Mouse (Mus musculus) forebrain, embryonic 13.5 days (tissue): Measurements from ENCODE around the gene Galnt15. TPM values are rescaled to one million over a fixed set of nuclear protein-coding genes. Genes with fewer than 3 reads are reported as not detected.
A peak's percentile ranks its signal among the peaks of the same experiment; 100 is the strongest.

ENCODE experiments used
- ATAC-seq: fragments of 200-750 bp; cut with Nextera tagmentation; 2 replicates; pipeline ENCODE4 v1.8.0; 2017
- H3K27ac ChIP-seq: fragments of 300-500 bp; sonication (generic); 2 replicates; pipeline ENCODE4 v1.5.1; 2015; ENCODE audit warnings: inconsistent platforms, mild to moderate bottlenecking, moderate library complexity
- H3K27me3 ChIP-seq: fragments of 300-500 bp; sonication (generic); 2 replicates; pipeline ENCODE4 v1.6.1; 2015; ENCODE audit warnings: mild to moderate bottlenecking, inconsistent platforms
- H3K36me3 ChIP-seq: fragments of 300-500 bp; sonication (generic); 2 replicates; pipeline ENCODE4 v1.6.1; 2015; ENCODE audit warnings: mild to moderate bottlenecking, inconsistent platforms; ENCODE audit not compliant: poor library complexity, severe bottlenecking
- H3K4me1 ChIP-seq: fragments of 300-500 bp; sonication (generic); 2 replicates; pipeline ENCODE4 v1.6.1; 2015; ENCODE audit warnings: inconsistent platforms
- H3K4me2 ChIP-seq: fragments of 300-500 bp; sonication (generic); 2 replicates; pipeline ENCODE4 v1.6.1; 2015; ENCODE audit warnings: inconsistent platforms, mild to moderate bottlenecking, moderate library complexity
- H3K4me3 ChIP-seq: fragments of 300-500 bp; sonication (generic); 2 replicates; pipeline ENCODE4 v1.5.1; 2015; ENCODE audit warnings: mild to moderate bottlenecking, inconsistent platforms
- H3K9ac ChIP-seq: fragments of 300-500 bp; sonication (generic); 2 replicates; pipeline ENCODE4 v1.6.1; 2015; ENCODE audit warnings: mild to moderate bottlenecking, inconsistent platforms
- H3K9me3 ChIP-seq: fragments of 300-500 bp; sonication (generic); replicated peaks from 2 replicates; pipeline ENCODE4 v1.6.1; 2016; ENCODE audit warnings: inconsistent platforms
- WGBS: fragments of 180-500 bp; shearing (Covaris S2); methylation state at CpG from one replicate; pipeline ENCODE4 v1.1.7; 2015; 5-methylcytosine and 5-hydroxymethylcytosine counted together
- polyA plus RNA-seq: library from polyadenylated mRNA; unstranded; fragments of >200 nt; fragmentation: Nextera tagmentation; extraction: Ambion mirVana; gene quantifications from 2 replicates; pipeline ENCODE4 v1.2.1, GENCODE M21; 2015

Galnt15 gene
- 0.10 and 0.19 TPM in 2 replicates for polyA plus RNA-seq

- no peaks in the 10 kb centered on the region for H3K36me3 ChIP-seq
- no peak within 1 kb of the TSS for H3K9ac ChIP-seq
- peak; percentile 68 for ATAC-seq
- H3K9me3 ChIP-seq: no peaks in the 10 kb centered on the region
- peak within 1 kb of the TSS; percentile 34 for H3K4me2 ChIP-seq
- H3K27me3 ChIP-seq: no peaks in the 10 kb centered on the region
- H3K4me1 ChIP-seq: peaks cover 15% of the 10 kb centered on the region
- peak within 1 kb of the TSS; percentile 40 for H3K27ac ChIP-seq
- H3K4me3 ChIP-seq: no peak within 1 kb of the TSS
- WGBS: 20% methylated on average over 9 of the region's 9 CpGs
Observed at GRCm38 (mm10) chr14:32028681-32029091, at the start of gene Galnt15. Gene Galnt15 (plus strand): TSS chr14:32028989.

DNA sequence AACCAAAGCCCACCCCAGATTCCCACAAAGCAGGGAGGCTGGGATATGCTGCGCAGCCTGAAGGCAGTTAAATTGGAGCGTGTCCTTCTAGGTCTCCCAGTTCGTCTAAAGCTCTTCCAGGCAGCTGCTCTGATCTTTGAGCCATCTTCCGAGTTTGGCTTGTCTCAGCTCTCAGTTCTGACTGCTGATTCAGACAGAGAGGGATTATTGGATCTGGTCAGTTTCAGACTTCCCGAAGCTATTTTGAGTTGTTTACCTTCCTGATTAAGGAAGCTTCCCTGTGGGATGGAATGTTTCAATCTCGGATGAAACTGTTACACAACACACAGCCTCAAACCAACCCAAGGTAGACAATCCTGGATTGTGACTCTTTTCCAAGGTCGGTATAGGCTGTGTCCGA lies 34.8 kb upstream of the Galnt15 start:
- no peak overlapping the region for H3K4me3 ChIP-seq
- H3K9ac ChIP-seq: no peak overlapping the region
- no peak for ATAC-seq
- H3K36me3 ChIP-seq: no peaks in the 10 kb centered on the region
- H3K4me1 ChIP-seq: no peaks in the 10 kb centered on the region
- no peaks in the 10 kb centered on the region for H3K27me3 ChIP-seq
- H3K4me2 ChIP-seq: no peak overlapping the region
- 70% methylated on average over 8 of the region's 8 CpGs for WGBS
- no peak overlapping the region for H3K27ac ChIP-seq
- no peaks in the 10 kb centered on the region for H3K9me3 ChIP-seq

DNA sequence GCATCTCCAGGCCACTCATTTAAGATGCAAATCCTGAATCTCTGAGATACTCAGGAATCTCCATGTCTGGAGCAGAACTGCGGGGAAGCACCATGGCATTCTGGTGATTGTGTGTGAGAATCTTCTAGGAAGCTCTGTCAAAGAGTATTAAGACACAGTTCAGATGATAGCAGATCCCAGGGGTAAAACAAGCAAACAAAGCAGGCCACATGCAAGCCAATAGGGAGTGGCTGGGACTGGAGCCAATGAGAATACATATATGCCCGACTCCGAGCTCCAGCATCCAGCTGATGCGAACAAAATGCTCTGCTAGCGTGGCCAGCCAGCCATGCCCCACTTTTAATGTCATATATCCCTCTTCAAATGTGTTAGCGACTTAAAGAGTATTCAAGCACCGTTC lies 27.8 kb upstream of the Galnt15 start:
- Histone ChIP-seq H3K36me3 (no peaks in the 10 kb centered on the region), H3K4me2 (no peak overlapping the region), H3K4me3 (no peak overlapping the region), H3K9me3 (no peaks in the 10 kb centered on the region), H3K9ac (no peak overlapping the region), H3K4me1 (0 out of 2 replicates have a peak, but pooled peaks cover 11% of the 10 kb centered on the region), H3K27me3 (no peaks in the 10 kb centered on the region), H3K27ac (no peak overlapping the region)
- 80% methylated on average over 7 of the region's 7 CpGs for WGBS
- no peak for ATAC-seq

DNA sequence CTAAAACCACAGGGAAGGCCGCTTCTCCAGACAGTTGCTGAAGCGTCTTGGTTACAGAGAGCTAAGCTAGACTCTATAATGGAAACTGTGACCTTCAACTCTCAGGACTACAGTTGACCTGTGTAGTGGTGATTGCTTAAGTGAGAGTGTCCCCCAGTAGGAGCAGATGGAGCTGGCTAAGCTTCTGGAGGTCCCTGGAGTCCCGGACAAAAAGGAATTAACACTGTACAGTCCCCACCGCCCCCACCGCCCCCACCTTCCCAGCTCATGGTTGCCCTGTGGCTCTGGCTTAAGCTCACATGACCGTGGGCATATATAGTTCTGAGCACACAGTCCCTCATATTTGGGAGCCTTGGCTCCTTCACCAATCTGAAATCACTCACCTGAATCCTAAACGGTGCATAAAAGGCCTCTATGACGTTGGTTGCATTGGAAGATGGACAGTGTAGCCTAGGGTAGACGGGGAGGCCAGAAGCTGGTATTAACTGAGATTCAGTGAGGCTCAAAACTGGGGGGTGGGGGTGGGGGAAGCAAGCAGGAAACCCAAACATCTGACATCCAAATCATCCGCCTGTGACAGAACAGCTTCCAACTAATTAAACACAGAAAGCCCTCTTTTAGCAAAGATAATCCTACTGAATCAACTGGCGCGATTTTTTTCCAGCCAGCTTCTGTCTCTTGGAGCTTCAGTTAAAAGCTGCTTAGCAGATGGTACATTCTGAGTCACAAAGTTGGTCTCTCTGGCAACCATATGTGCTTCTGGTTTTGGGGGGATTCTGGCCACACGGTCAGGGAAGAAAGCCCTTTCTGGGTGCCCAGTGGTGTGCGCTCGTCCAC lies 26.1 kb upstream of the Galnt15 start:
- H3K27ac ChIP-seq: peak overlapping the region; percentile 79
- no peaks in the 10 kb centered on the region for H3K36me3 ChIP-seq
- 64% methylated on average over 15 of the region's 15 CpGs for WGBS
- 0 out of 2 replicates have a peak, but pooled peaks cover 11% of the 10 kb centered on the region for H3K4me1 ChIP-seq
- no peaks in the 10 kb centered on the region for H3K27me3 ChIP-seq
- H3K4me2 ChIP-seq: no peak overlapping the region
- peak; percentile 33; the same call in 1 of the 2 replicates for ATAC-seq
- H3K4me3 ChIP-seq: no peak overlapping the region
- no peaks in the 10 kb centered on the region for H3K9me3 ChIP-seq
- no peak overlapping the region for H3K9ac ChIP-seq

- Histone ChIP-seq H3K27ac (0 out of 2 replicates have a peak overlapping the region, but pooled peaks have one; percentile 79), H3K4me2 (no peak overlapping the region), H3K36me3 (no peaks in the 10 kb centered on the region), H3K4me3 (no peak overlapping the region), H3K4me1 (0 out of 2 replicates have a peak, but pooled peaks cover 11% of the 10 kb centered on the region), H3K9me3 (no peaks in the 10 kb centered on the region), H3K27me3 (no peaks in the 10 kb centered on the region), H3K9ac (no peak overlapping the region)
- 75% methylated on average over 7 of the region's 7 CpGs for WGBS
- ATAC-seq: no peak
Observed at GRCm38 (mm10) chr14:32003904-32004596, 24.7 kb upstream of the Galnt15 start.

- H3K36me3 ChIP-seq: no peaks in the 10 kb centered on the region
- no peaks in the 10 kb centered on the region for H3K27me3 ChIP-seq
- no peak for ATAC-seq
- no peak overlapping the region for H3K9ac ChIP-seq
- H3K27ac ChIP-seq: no peak overlapping the region
- no peaks in the 10 kb centered on the region for H3K9me3 ChIP-seq
- WGBS: 88% methylated on average over 9 of the region's 9 CpGs
- H3K4me3 ChIP-seq: no peak overlapping the region
- H3K4me1 ChIP-seq: 0 out of 2 replicates have a peak, but pooled peaks cover 11% of the 10 kb centered on the region
- H3K4me2 ChIP-seq: no peak overlapping the region
Observed at GRCm38 (mm10) chr14:32005673-32006261, 23.0 kb upstream of the Galnt15 start.

GRCm38 (mm10) chr14:32007654-32008335 lies 21.0 kb upstream of the Galnt15 start:
- H3K4me2 ChIP-seq: no peak overlapping the region
- WGBS: 91% methylated on average over 4 of the region's 4 CpGs
- H3K27me3 ChIP-seq: no peaks in the 10 kb centered on the region
- ATAC-seq: no peak
- no peak overlapping the region for H3K9ac ChIP-seq
- H3K27ac ChIP-seq: no peak overlapping the region
- H3K9me3 ChIP-seq: no peaks in the 10 kb centered on the region
- 0 out of 2 replicates have a peak, but pooled peaks cover 5% of the 10 kb centered on the region for H3K4me1 ChIP-seq
- no peak overlapping the region for H3K4me3 ChIP-seq
- H3K36me3 ChIP-seq: no peaks in the 10 kb centered on the region

DNA sequence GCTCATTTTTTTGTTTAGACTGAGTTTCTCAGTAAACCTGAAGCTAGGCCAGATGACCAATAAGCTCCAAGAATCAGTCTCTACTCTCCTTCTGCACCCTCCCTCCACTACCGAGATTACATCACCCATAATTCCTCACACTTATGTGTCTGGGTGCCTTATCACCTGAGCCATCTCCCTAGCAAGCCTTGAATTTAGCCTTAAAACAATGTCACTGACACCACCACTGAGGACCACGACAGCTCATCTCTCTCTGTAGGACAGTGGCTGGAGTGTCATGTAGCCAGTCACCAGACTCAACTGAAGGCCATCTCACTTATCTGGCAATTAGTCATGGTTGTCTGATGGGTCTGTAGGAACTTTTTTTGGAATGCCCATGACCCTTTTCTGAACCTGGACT lies 19.1 kb upstream of the Galnt15 start:
- Histone ChIP-seq H3K4me2 (no peak overlapping the region), H3K27ac (no peak overlapping the region), H3K4me3 (no peak overlapping the region), H3K36me3 (no peaks in the 10 kb centered on the region), H3K9ac (no peak overlapping the region), H3K9me3 (no peaks in the 10 kb centered on the region), H3K4me1 (no peaks in the 10 kb centered on the region), H3K27me3 (no peaks in the 10 kb centered on the region)
- no peak for ATAC-seq
- WGBS: 88% methylated on average over 2 of the region's 2 CpGs

DNA sequence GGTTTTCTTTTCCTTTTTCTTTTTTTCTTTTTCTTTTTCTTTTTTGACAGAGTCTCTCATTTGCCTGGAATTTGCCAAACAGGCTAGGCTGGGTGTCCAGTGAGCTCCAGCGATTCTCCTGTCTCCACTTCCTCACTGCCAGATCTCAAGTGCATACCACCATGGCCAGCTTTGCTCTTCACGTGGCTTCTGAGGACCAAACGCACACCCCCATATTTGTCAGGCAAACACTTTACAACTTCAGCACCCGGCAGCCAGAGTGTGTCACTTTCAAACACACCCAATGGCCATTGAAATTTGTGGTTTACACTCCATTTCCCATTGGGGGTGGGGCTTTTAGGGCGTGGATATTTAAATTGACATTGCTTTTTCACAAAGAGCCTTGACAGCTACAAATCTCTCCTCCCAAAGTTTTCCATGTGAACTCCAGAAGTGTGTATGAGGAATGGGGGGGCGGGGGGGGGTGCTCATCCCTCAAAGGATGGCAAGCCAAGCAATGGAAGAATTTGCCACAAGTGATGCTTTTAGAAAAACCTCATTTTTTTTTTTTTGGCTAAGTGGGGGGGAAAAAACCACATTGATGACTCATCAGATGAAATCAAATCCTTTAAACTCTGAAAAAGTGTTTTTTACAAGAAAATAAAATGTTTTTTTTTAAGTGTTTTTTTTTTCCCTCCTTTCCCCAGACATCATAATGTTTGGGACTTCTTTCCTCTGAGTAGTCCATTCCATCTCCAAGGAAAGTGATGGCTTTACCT lies 17.1 kb upstream of the Galnt15 start:
- Histone ChIP-seq H3K4me2 (no peak overlapping the region), H3K27ac (no peak overlapping the region), H3K36me3 (no peaks in the 10 kb centered on the region), H3K9ac (no peak overlapping the region), H3K4me3 (no peak overlapping the region), H3K9me3 (no peaks in the 10 kb centered on the region), H3K4me1 (peaks cover 13% of the 10 kb centered on the region), H3K27me3 (no peaks in the 10 kb centered on the region)
- WGBS: 73% methylated on average over 6 of the region's 6 CpGs
- no peak for ATAC-seq

DNA sequence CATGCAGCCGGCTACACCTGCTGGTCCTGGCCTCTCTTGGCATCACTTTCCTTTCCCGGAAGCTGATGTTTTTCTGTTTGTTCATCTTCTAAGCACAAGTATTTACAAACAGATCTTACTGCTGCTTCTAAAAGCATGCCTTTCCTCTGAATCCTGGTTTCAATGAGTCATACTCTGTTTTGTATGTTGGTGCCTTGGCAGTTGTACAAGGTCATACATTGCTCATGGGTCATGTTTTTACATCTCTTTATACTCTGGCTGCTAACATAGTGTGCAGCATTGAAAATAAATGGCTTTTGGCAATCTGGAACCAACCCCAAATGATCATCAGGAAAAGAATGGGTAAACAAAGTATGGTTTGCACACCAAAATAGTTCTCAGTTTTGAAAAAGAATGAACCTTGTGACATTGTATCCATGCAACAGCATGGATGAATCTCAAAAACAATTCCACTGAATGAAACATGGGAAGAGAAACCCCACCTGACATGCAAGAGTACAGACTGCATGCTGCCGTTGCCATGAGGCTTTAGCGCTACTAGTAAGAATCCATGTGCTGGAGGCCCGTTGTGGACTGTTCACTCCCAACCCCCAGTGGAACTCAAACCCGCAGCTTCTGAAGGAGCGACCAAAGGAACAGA lies 13.5 kb upstream of the Galnt15 start:
- Histone ChIP-seq H3K9ac (no peak overlapping the region), H3K4me1 (peaks cover 21% of the 10 kb centered on the region), H3K27me3 (no peaks in the 10 kb centered on the region), H3K27ac (0 out of 2 replicates have a peak overlapping the region, but pooled peaks have one; percentile 95), H3K36me3 (no peaks in the 10 kb centered on the region), H3K9me3 (no peaks in the 10 kb centered on the region), H3K4me2 (no peak overlapping the region), H3K4me3 (no peak overlapping the region)
- no peak for ATAC-seq
- 92% methylated on average over 7 of the region's 7 CpGs for WGBS

DNA sequence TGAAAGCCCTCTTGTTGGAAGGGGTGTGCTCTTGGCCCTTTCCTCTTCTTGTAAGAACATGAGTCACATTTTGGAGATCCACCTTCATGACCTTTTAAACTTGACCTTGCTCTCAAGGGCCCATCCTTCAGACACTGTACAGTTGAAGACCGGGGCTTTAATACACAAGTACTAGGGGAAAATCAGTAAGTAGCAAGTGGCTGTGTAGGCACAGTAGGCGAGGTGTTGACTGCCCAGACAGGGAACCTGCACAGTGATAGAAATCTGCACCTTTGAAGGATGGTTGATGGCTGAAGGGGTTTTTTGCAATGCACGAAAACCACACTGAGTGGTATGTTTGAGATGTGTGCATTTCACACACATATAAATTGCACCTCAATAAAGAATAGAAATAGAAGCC lies 12.3 kb upstream of the Galnt15 start:
- no peaks in the 10 kb centered on the region for H3K9me3 ChIP-seq
- no peaks in the 10 kb centered on the region for H3K36me3 ChIP-seq
- H3K4me2 ChIP-seq: peak overlapping the region; percentile 48
- H3K27me3 ChIP-seq: no peaks in the 10 kb centered on the region
- H3K4me3 ChIP-seq: no peak overlapping the region
- no peak overlapping the region for H3K9ac ChIP-seq
- H3K27ac ChIP-seq: peak overlapping the region; percentile 95
- ATAC-seq: peak; percentile 7; the same call in 1 of the 2 replicates
- WGBS: 66% methylated on average over 3 of the region's 3 CpGs
- H3K4me1 ChIP-seq: peaks cover 21% of the 10 kb centered on the region
